Mouse (Mus musculus) CH12.LX (cell line): ENCODE results near the gene Gpm6b. TPM values are rescaled to one million over a fixed set of nuclear protein-coding genes. Genes with fewer than 3 reads are reported as not detected.

Experiments
- DNase-seq: peaks from one replicate; pipeline ENCODE4 v3.0.0-alpha.2; 2013; ENCODE audit errors: extremely low read depth
- H3K27ac ChIP-seq: 2 replicates; pipeline ENCODE4 v1.5.1; 2012; ENCODE audit warnings: low read depth, mild to moderate bottlenecking, control low read depth, moderate library complexity; ENCODE audit not compliant: insufficient read depth
- H3K27me3 ChIP-seq: replicated peaks from 2 replicates; pipeline ENCODE3; 2012; ENCODE audit warnings: inconsistent platforms
- H3K36me3 ChIP-seq, 2 experiments: replicated peaks in 1 of 2; 2 replicates each; pipeline versions ENCODE3 to v1.6.1; 2012; ENCODE audit warnings: inconsistent platforms in 1 of 2, low read length in 1 of 2, mild to moderate bottlenecking in 1 of 2, mixed read lengths in 1 of 2, moderate library complexity in 1 of 2; ENCODE audit not compliant: control insufficient read depth in 1 of 2, insufficient read depth in 1 of 2
- H3K4me1 ChIP-seq, 2 experiments: 2 replicates each; pipeline ENCODE4 v1.6.1; 2012; ENCODE audit warnings: inconsistent platforms in 1 of 2, moderate library complexity in 1 of 2; ENCODE audit not compliant: insufficient read depth in 2 of 2, control insufficient read depth in 1 of 2
- H3K4me2 ChIP-seq: 2 replicates; pipeline ENCODE4 v1.6.1; 2012; ENCODE audit warnings: low read depth, mild to moderate bottlenecking, control low read depth; ENCODE audit not compliant: poor library complexity, insufficient read depth, severe bottlenecking
- H3K4me3 ChIP-seq, 3 experiments: fragments of 150-350 bp in 1 of 3; sonication (generic) in 1 of 3; replicated peaks in 1 of 3; 2 replicates each; pipeline versions ENCODE3 to v1.5.1; 2011 to 2012; ENCODE audit warnings: low read depth in 2 of 3, low read length in 2 of 3, mild to moderate bottlenecking in 2 of 3, moderate library complexity in 2 of 3, control low read depth in 1 of 3, improper control_type of control experiment in 1 of 3, inconsistent platforms in 1 of 3, mixed read lengths in 1 of 3; ENCODE audit not compliant: poor library complexity in 1 of 3
- H3K79me2 ChIP-seq: replicated peaks from 2 replicates; pipeline ENCODE4 v1.6.1; 2012; ENCODE audit warnings: mild to moderate bottlenecking, moderate library complexity; ENCODE audit not compliant: control insufficient read depth, poor library complexity, insufficient read depth, severe bottlenecking; ENCODE audit errors: extremely low read depth
- H3K9ac ChIP-seq: 2 replicates; pipeline ENCODE4 v1.6.1; 2012; ENCODE audit warnings: low read depth, mild to moderate bottlenecking, control low read depth, moderate library complexity; ENCODE audit not compliant: insufficient read depth
- H3K9me3 ChIP-seq: replicated peaks from 2 replicates; pipeline ENCODE3; 2012; ENCODE audit warnings: low read length, inconsistent platforms, mixed read lengths
- CHD1 ChIP-seq: IDR thresholded peaks from 2 replicates; pipeline ENCODE4 v1.6.1; 2012; ENCODE audit warnings: low read depth, low read length, improper control_type of control experiment, inconsistent platforms
- CHD2 ChIP-seq: IDR thresholded peaks from 2 replicates; pipeline ENCODE4 v1.6.1; 2011; ENCODE audit warnings: low read length, improper control_type of control experiment
- CTCF ChIP-seq, 2 experiments: IDR thresholded peaks in 1 of 2; conservative IDR thresholded peaks in 1 of 2; 2 replicates each; pipeline ENCODE4 v1.5.1; 2011 to 2012; ENCODE audit warnings: low read depth in 2 of 2, low read length in 2 of 2, improper control_type of control experiment in 1 of 2, inconsistent platforms in 1 of 2, mild to moderate bottlenecking in 1 of 2, moderate library complexity in 1 of 2
- E2F4 ChIP-seq: IDR thresholded peaks from 2 replicates; pipeline ENCODE4 v1.6.1; 2011; ENCODE audit warnings: low read depth, low read length, improper control_type of control experiment; ENCODE audit not compliant: insufficient replicate concordance
- ELF1 ChIP-seq: IDR thresholded peaks from 2 replicates; pipeline ENCODE4 v1.6.1; 2014; ENCODE audit warnings: low read depth, mild to moderate bottlenecking, inconsistent platforms, low read length, improper control_type of control experiment
- ETS1 ChIP-seq: conservative IDR thresholded peaks from 2 replicates; pipeline ENCODE4 v1.6.1; 2012; ENCODE audit warnings: low read depth, mild to moderate bottlenecking, inconsistent platforms, low read length, improper control_type of control experiment, moderate library complexity
- HCFC1 ChIP-seq: IDR thresholded peaks from 2 replicates; pipeline ENCODE4 v1.6.1; 2012; ENCODE audit warnings: low read depth, mild to moderate bottlenecking, inconsistent platforms, low read length, improper control_type of control experiment
- IRF4 ChIP-seq: IDR thresholded peaks from 2 replicates; pipeline ENCODE4 v1.6.1; 2014; ENCODE audit warnings: low read depth, mild to moderate bottlenecking, inconsistent platforms, low read length, improper control_type of control experiment
- JUND ChIP-seq: conservative IDR thresholded peaks from 2 replicates; pipeline ENCODE4 v1.6.1; 2011; ENCODE audit warnings: low read depth, low read length, improper control_type of control experiment
- MAFK ChIP-seq: IDR thresholded peaks from 2 replicates; pipeline ENCODE4 v1.6.1; 2011; ENCODE audit warnings: low read length, improper control_type of control experiment; ENCODE audit not compliant: insufficient replicate concordance
- MAX ChIP-seq: IDR thresholded peaks from 2 replicates; pipeline ENCODE4 v1.6.1; 2011; ENCODE audit warnings: low read length, improper control_type of control experiment
- MAZ ChIP-seq: IDR thresholded peaks from 2 replicates; pipeline ENCODE4 v1.6.1; 2012; ENCODE audit warnings: low read depth, mild to moderate bottlenecking, inconsistent platforms, low read length, improper control_type of control experiment, moderate library complexity
- MEF2A ChIP-seq: IDR thresholded peaks from 2 replicates; pipeline ENCODE4 v1.6.1; 2014; ENCODE audit warnings: low read depth, mild to moderate bottlenecking, inconsistent platforms, low read length, improper control_type of control experiment, borderline replicate concordance
- MYC ChIP-seq: IDR thresholded peaks from 2 replicates; pipeline ENCODE4 v1.6.1; 2011; ENCODE audit warnings: low read depth, mild to moderate bottlenecking, improper control_type of control experiment, low read length
- NRF1 ChIP-seq: IDR thresholded peaks from 2 replicates; pipeline ENCODE4 v1.6.1; 2014; ENCODE audit warnings: low read depth, mild to moderate bottlenecking, inconsistent platforms, low read length, improper control_type of control experiment, moderate library complexity
- PAX5 ChIP-seq: IDR thresholded peaks from 2 replicates; pipeline ENCODE4 v1.6.1; 2012; ENCODE audit warnings: low read length, inconsistent platforms, mixed read lengths
- POLR2A ChIP-seq: IDR thresholded peaks from 2 replicates; pipeline ENCODE4 v1.6.1; 2011; ENCODE audit warnings: low read depth, mild to moderate bottlenecking, improper control_type of control experiment, low read length
- POLR2AphosphoS2 ChIP-seq: IDR thresholded peaks from 2 replicates; pipeline ENCODE4 v1.6.1; 2011; ENCODE audit warnings: low read depth, low read length, improper control_type of control experiment
- RAD21 ChIP-seq: IDR thresholded peaks from 2 replicates; pipeline ENCODE4 v1.6.1; 2011; ENCODE audit warnings: low read depth, mild to moderate bottlenecking, low read length, improper control_type of control experiment, moderate library complexity
- SIN3A ChIP-seq: IDR thresholded peaks from 2 replicates; pipeline ENCODE4 v1.6.1; 2012; ENCODE audit warnings: low read length, improper control_type of control experiment, inconsistent platforms
- SMC3 ChIP-seq: IDR thresholded peaks from 2 replicates; pipeline ENCODE4 v1.6.1; 2011; ENCODE audit warnings: low read depth, low read length, improper control_type of control experiment
- TBP ChIP-seq: conservative IDR thresholded peaks from 2 replicates; pipeline ENCODE4 v1.6.1; 2011; ENCODE audit warnings: low read depth, low read length, improper control_type of control experiment
- TCF12 ChIP-seq: IDR thresholded peaks from 2 replicates; pipeline ENCODE4 v1.6.1; 2014; ENCODE audit warnings: low read depth, mild to moderate bottlenecking, inconsistent platforms, low read length, improper control_type of control experiment
- UBTF ChIP-seq: IDR thresholded peaks from 2 replicates; pipeline ENCODE4 v1.6.1; 2012; ENCODE audit warnings: low read depth, mild to moderate bottlenecking, inconsistent platforms, low read length, improper control_type of control experiment, moderate library complexity
- USF1 ChIP-seq: IDR thresholded peaks from 2 replicates; pipeline ENCODE4 v1.6.1; 2014; ENCODE audit warnings: low read depth, mild to moderate bottlenecking, inconsistent platforms, low read length, improper control_type of control experiment
- USF2 ChIP-seq: conservative IDR thresholded peaks from 2 replicates; pipeline ENCODE4 v1.6.1; 2011; ENCODE audit warnings: low read depth, low read length, improper control_type of control experiment
- ZC3H11A ChIP-seq: IDR thresholded peaks from 2 replicates; pipeline ENCODE4 v1.6.1; 2012; ENCODE audit warnings: low read depth, mild to moderate bottlenecking, inconsistent platforms, low read length, improper control_type of control experiment
- ZNF384 ChIP-seq: IDR thresholded peaks from 2 replicates; pipeline ENCODE4 v1.6.1; 2012; ENCODE audit warnings: low read depth, low read length, improper control_type of control experiment, inconsistent platforms
- dilution Hi-C: fragments of 300-500 bp; cut with MboI; formaldehyde crosslinking; loops from 2 replicates; pipeline ENCODE4 v1.14.3; 2020; ENCODE audit warnings: low sequenced_read_pairs; ENCODE audit not compliant: extremely low pct_unique_long_range_greater_than_20kb, extremely low pct_ligation_motif_present
- in situ Hi-C: fragments of 300-500 bp; cut with MboI; formaldehyde crosslinking; loops from 3 replicates; pipeline ENCODE4 v1.14.3; 2019; ENCODE audit warnings: low sequenced_read_pairs, low pct_ligation_motif_present, low pct_unique_long_range_greater_than_20kb, mixed read lengths
- polyA plus RNA-seq: library from polyadenylated mRNA; unstranded; fragments of >175 nt; gene quantifications from 2 replicates; pipeline ENCODE4 v1.2.1, GENCODE M21; 2012; ENCODE audit warnings: low read depth; ENCODE audit not compliant: insufficient read length
- total RNA-seq, 2 experiments: library from RNA; depleted of rRNA; stranded (reverse); fragments of 300-350 nt in 1 of 2; fragments of >200 nt in 1 of 2; gene quantifications; 2 replicates each; pipeline ENCODE4 v1.2.3; 2012 to 2014

Gpm6b gene
- total and polyA plus RNA-seq, 3 experiments = 0.64 to 1.9 (median 1.8) TPM

- TF ChIP-seq POLR2A (no peak), USF1 (no peak), MAFK (no peak), ZC3H11A (no peak), SMC3 (no peak), CTCF (conservative IDR thresholded peaks at IDR 0.05 in 1 of 2, IDR thresholded peaks at IDR 0.05 in 1 of 2; ENCODE audit: low read depth in 2 of 2, low read length in 2 of 2) (no peak), CHD2 (no peak), PAX5 (no peak), SIN3A (no peak), HCFC1 (no peak), IRF4 (no peak)
- TF ChIP-seq, all 38 proteins: peak for 0
- no peak for DNase-seq
- in situ Hi-C loops = no loop called here
- H3K9me3 ChIP-seq = no peaks in the 10 kb centered on the region
- H3K27me3 ChIP-seq = no peaks in the 10 kb centered on the region
- no peaks in the 10 kb centered on the region for H3K79me2 ChIP-seq
- no peaks in the 10 kb centered on the region for H3K36me3 ChIP-seq
- H3K27ac ChIP-seq = no peak overlapping the region
- H3K9ac ChIP-seq = no peak overlapping the region
- no peaks in the 10 kb centered on the region for H3K4me1 ChIP-seq
- no peak overlapping the region for H3K4me2 ChIP-seq
- H3K4me3 ChIP-seq = no peak overlapping the region
- dilution Hi-C loops = no loop called here
Measured at GRCm38 (mm10) chrX:166214576-166214975, 24.1 kb upstream of the Gpm6b start.

- no peak for TF ChIP-seq TBP
- TF ChIP-seq NRF1 = no peak
- no peak for TF ChIP-seq PAX5
- TF ChIP-seq TCF12 = no peak
- TF ChIP-seq ETS1 = no peak
- TF ChIP-seq HCFC1 = no peak
- no peak for TF ChIP-seq USF2
- no peak for TF ChIP-seq CHD1
- no peaks in the 10 kb centered on the region for H3K36me3 ChIP-seq
- H3K9me3 ChIP-seq = no peaks in the 10 kb centered on the region
- no peak overlapping the region for H3K4me2 ChIP-seq
- H3K4me1 ChIP-seq = no peaks in the 10 kb centered on the region
- H3K79me2 ChIP-seq = no peaks in the 10 kb centered on the region
- no peaks in the 10 kb centered on the region for H3K27me3 ChIP-seq
- DNase-seq = no peak
- in situ Hi-C loops = no loop called here
- dilution Hi-C loops = no loop called here
- no peak overlapping the region for H3K27ac ChIP-seq
- H3K4me3 ChIP-seq = no peak overlapping the region
- no peak overlapping the region for H3K9ac ChIP-seq
Measured at GRCm38 (mm10) chrX:166216248-166216647, 22.5 kb upstream of the Gpm6b start.

- H3K4me1 ChIP-seq = no peaks in the 10 kb centered on the region
- in situ Hi-C loops (no loop called here), dilution Hi-C loops (no loop called here)
- H3K36me3 ChIP-seq = no peaks in the 10 kb centered on the region
- H3K4me2 ChIP-seq = no peak overlapping the region
- H3K4me3 ChIP-seq = no peak overlapping the region
- no peak overlapping the region for H3K9ac ChIP-seq
- no peaks in the 10 kb centered on the region for H3K27me3 ChIP-seq
- no peak for DNase-seq
- TF ChIP-seq ZNF384 (no peak), IRF4 (no peak), MAZ (no peak), HCFC1 (no peak), POLR2AphosphoS2 (no peak), RAD21 (no peak), MYC (no peak), MAX (no peak), PAX5 (no peak), CTCF (conservative IDR thresholded peaks at IDR 0.05 in 1 of 2, IDR thresholded peaks at IDR 0.05 in 1 of 2; ENCODE audit: low read depth in 2 of 2, low read length in 2 of 2) (no peak), TCF12 (no peak), UBTF (no peak), JUND (no peak), SIN3A (no peak), USF1 (no peak), ELF1 (no peak), MEF2A (no peak), E2F4 (no peak)
- no peaks in the 10 kb centered on the region for H3K79me2 ChIP-seq
- H3K27ac ChIP-seq = no peak overlapping the region
- H3K9me3 ChIP-seq = no peaks in the 10 kb centered on the region
Measured at GRCm38 (mm10) chrX:166216720-166217119, 22.0 kb upstream of the Gpm6b start.
